ENCODE assay signal across 8 mouse cellular contexts in the genomic region with DNA sequence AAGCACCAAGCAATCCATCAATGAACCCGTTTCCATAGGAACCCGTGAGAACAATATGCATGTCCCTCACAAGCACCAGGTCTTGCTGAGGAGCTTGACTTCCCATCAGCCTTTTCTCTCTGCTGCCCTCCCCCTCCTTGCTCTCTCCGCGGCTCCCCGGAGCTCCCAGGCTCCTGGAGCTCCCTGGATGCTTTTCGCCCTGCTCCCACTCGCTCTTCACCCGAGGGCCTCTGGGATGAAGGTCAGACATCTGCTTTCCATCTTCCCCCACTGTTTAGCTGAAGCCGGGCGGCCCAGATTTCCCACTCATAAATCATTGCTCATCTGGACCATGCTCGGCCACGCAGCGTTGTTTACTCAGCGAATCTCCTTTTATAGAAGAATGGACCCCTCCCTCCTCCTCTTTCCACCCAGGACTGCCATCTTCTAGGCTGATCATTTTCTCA.
DNase-seq lines count a peak whose midpoint lies in the region; ATAC-seq lines count a peak whose summit lies in the region.

No protein-coding gene starts in this region.

- H3K27ac ChIP-seq in forebrain, embryonic 10.5 days = peak overlapping the region; percentile 90
- peak overlapping the region in 1 of 2 experiments; percentile 37; a peak in 1 of 4 replicates for H3K27ac ChIP-seq in heart, embryonic 14.5 days (replicated peaks in 1 of 2; ENCODE audit: control insufficient read depth in 1 of 2, insufficient read depth in 1 of 2, low read depth in 2 of 2, low read length in 2 of 2)
- peak overlapping the region; percentile 71 for H3K27ac ChIP-seq in kidney, embryonic 15.5 days
- peak overlapping the region; percentile 15; the same call in 1 of the 2 replicates for H3K27ac ChIP-seq in liver, embryonic 11.5 days (ENCODE audit: low read depth, low read length)

- no peaks in the 10 kb centered on the region for H3K9me3 ChIP-seq in forebrain, embryonic 10.5 days
- no peaks in the 10 kb centered on the region for H3K9me3 ChIP-seq in heart, embryonic 14.5 days (ENCODE audit: control insufficient read depth, low read length)
- H3K9me3 ChIP-seq in kidney, embryonic 15.5 days (replicated peaks) = no peaks in the 10 kb centered on the region
- H3K9me3 ChIP-seq in liver, embryonic 11.5 days (ENCODE audit: control insufficient read depth, low read length) = no peaks in the 10 kb centered on the region

- no peak for ATAC-seq in cerebellum, adult (ENCODE audit: insufficient number of reproducible peaks, low FRiP score, low TSS enrichment)
- no peak; the same call in 1 of the 2 replicates for ATAC-seq in heart, embryonic 14.5 days (ENCODE audit: insufficient number of reproducible peaks, insufficient read depth, low FRiP score, low read depth)
- ATAC-seq in kidney, embryonic 15.5 days (replicated peaks; ENCODE audit: low FRiP score) = peak; percentile 89
- ATAC-seq in liver, embryonic 11.5 days (replicated peaks; ENCODE audit: low FRiP score) = no peak

- no peaks in the 10 kb centered on the region for H3K27me3 ChIP-seq in forebrain, embryonic 10.5 days (ENCODE audit: poor library complexity, severe bottlenecking)
- H3K27me3 ChIP-seq in heart, embryonic 14.5 days (ENCODE audit: control insufficient read depth, insufficient read depth, low read length) = no peaks in the 10 kb centered on the region
- no peaks in the 10 kb centered on the region for H3K27me3 ChIP-seq in kidney, embryonic 15.5 days
- H3K27me3 ChIP-seq in liver, embryonic 11.5 days (replicated peaks; ENCODE audit: control insufficient read depth, insufficient read depth, low read length) = no peaks in the 10 kb centered on the region

- peak; percentile 9 for DNase-seq in cerebellum, adult 9-11 months
- peak; percentile 63 for DNase-seq in forebrain, embryonic 10.5 days (ENCODE audit: extremely low spot score, low spot score)
- peak; percentile 60 for DNase-seq in liver, embryonic 11.5 days (ENCODE audit: low spot score)
- peak; percentile 29 for DNase-seq in ovary, postnatal 10 days (ENCODE audit: low spot score)
- peak; percentile 71 to 72 for DNase-seq in urinary bladder, postnatal 4 days (ENCODE audit: low spot score in 2 of 2)

- H3K9ac ChIP-seq in heart, embryonic 14.5 days (ENCODE audit: low read length) = peak overlapping the region; percentile 51
- H3K9ac ChIP-seq in kidney, embryonic 15.5 days = peak overlapping the region; percentile 1; the same call in 1 of the 2 replicates
- no peak overlapping the region for H3K9ac ChIP-seq in liver, embryonic 11.5 days (ENCODE audit: low read depth, low read length)

- peaks cover 29% of the 10 kb centered on the region for H3K4me1 ChIP-seq in forebrain, embryonic 10.5 days
- H3K4me1 ChIP-seq in heart, embryonic 14.5 days (ENCODE audit: control insufficient read depth in 2 of 2, insufficient read depth in 2 of 2, low read length in 2 of 2) = peaks cover 5 to 6% of the 10 kb centered on the region in 2 experiments
- H3K4me1 ChIP-seq in kidney, embryonic 15.5 days = peaks cover 27% of the 10 kb centered on the region
- no peaks in the 10 kb centered on the region; the same call in 1 of the 2 replicates for H3K4me1 ChIP-seq in liver, embryonic 11.5 days (replicated peaks; ENCODE audit: control insufficient read depth, insufficient read depth, low read length)

- H3K36me3 ChIP-seq in forebrain, embryonic 10.5 days (replicated peaks) = no peaks in the 10 kb centered on the region
- H3K36me3 ChIP-seq in heart, embryonic 14.5 days (ENCODE audit: control insufficient read depth, insufficient read depth, low read length) = no peaks in the 10 kb centered on the region
- H3K36me3 ChIP-seq in kidney, embryonic 15.5 days = no peaks in the 10 kb centered on the region
- H3K36me3 ChIP-seq in liver, embryonic 11.5 days (ENCODE audit: control insufficient read depth, insufficient read depth, low read length) = no peaks in the 10 kb centered on the region

- WGBS in forebrain, embryonic 10.5 days = 27% methylated on average over 14 of the region's 14 CpGs
- 16% methylated on average over 14 of the region's 14 CpGs for WGBS in heart, embryonic 14.5 days
- 4% methylated on average over 14 of the region's 14 CpGs for WGBS in kidney, embryonic 15.5 days
- WGBS in liver, embryonic 11.5 days = 26% methylated on average over 14 of the region's 14 CpGs

- peak overlapping the region; percentile 59 for H3K4me2 ChIP-seq in heart, embryonic 14.5 days (ENCODE audit: low read length)
- H3K4me2 ChIP-seq in kidney, embryonic 15.5 days = peak overlapping the region; percentile 55
- H3K4me2 ChIP-seq in liver, embryonic 11.5 days = no peak overlapping the region

- H3K4me3 ChIP-seq in forebrain, embryonic 10.5 days = peak overlapping the region; percentile 47
- H3K4me3 ChIP-seq in heart, embryonic 14.5 days (ENCODE audit: control insufficient read depth in 1 of 2, insufficient read depth in 1 of 2, low read depth in 1 of 2, low read length in 2 of 2) = peak overlapping the region; percentile 14 to 20; a peak in 2 of 4 replicates
- peak overlapping the region; percentile 27 for H3K4me3 ChIP-seq in kidney, embryonic 15.5 days (replicated peaks)
- no peak overlapping the region for H3K4me3 ChIP-seq in liver, embryonic 11.5 days (ENCODE audit: low read depth, low read length)

Comparison
In these comparisons a context has a peak if more than half of its experiments do, and no peak if none do; other contexts are left out.
1. DNase-seq: peak in every context shown above with its lines; median percentile 72 in urinary bladder, postnatal 4 days; 63 in forebrain, embryonic 10.5 days; 60 in liver, embryonic 11.5 days; 29 in ovary, postnatal 10 days; 9 in cerebellum, adult 9-11 months.